Mouse (Mus musculus) liver (tissue): ENCODE data around the gene Pla2g4d.
"Not testable (repeated sequence)": the region's sequence is repeated elsewhere in the genome, so short reads cannot be mapped to it uniquely, and the experiment has no call there.

Experiments used
- DNase-seq: peaks from one replicate; pipeline ENCODE4 v3.0.0-alpha.2; 2020; ENCODE audit warnings: mixed read lengths

The Pla2g4d gene

DNA sequence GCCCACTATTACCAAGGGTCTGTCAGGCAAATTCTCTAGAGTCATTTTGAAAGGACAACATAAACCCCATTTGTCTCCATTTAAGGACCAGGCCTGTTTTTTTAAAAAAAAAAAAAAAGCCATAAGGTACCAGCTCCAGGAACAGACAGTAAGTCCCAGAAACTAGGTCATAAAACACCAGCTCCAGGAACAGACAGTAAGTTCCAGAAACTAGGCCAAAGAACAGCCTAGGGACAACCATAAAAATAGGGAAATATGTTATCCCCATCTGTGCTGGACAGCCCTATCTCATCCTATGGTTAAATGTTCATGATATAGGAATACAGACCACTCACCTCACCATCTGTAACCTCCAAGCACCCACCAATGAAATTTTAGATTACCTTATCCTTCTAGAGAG, 32.7 kb downstream of the Pla2g4d start:
- DNase-seq, result no peak

DNA sequence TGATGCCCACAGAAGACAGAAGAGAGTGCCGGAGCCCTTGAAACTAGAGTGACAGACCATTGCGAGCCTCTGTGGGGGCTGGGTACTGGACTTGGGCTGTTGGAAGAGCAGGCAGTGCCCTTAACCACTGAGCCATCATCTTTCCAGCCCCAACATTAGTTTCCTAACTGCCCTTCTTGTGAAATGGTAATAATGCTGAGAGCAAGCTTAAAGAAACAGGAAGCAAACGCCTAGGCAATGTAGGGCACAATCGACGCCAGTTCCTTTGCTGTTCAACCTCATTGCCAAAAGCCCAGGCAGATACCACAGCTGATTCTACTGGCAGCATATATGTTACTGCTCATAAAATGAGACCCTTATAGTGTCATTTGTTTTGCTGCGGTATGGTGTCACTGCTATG, 36.4 kb downstream of the Pla2g4d start:
- DNase-seq, result no peak

DNA sequence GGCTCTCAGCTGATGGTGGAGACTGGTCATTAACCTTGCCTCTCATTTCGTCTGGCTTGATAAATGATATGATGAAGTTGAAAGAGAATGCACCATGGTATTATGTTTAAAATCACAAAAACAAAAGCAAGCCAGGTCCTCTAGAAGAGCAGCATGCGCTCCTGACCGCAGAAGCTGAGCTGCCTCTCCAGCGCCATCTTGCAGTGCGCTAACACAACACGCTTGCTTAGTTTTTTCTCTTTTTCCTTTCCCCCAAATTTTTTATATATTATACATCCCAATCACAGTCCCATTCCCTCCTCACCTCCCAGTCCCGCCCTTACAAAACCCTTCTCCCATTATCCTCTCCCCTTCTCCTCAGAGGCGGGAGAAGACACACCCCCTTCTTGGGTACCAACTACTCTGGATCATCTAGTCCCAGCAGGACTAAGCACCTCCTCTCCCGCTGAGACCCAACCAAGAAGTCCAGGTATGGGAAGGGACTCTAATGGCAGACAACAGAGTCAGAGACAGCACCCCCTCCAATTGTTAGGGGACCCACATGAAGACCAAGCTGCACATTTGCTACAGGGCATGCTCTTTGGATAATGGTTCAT, 43.5 kb downstream of the Pla2g4d start:
- no peak for DNase-seq

DNA sequence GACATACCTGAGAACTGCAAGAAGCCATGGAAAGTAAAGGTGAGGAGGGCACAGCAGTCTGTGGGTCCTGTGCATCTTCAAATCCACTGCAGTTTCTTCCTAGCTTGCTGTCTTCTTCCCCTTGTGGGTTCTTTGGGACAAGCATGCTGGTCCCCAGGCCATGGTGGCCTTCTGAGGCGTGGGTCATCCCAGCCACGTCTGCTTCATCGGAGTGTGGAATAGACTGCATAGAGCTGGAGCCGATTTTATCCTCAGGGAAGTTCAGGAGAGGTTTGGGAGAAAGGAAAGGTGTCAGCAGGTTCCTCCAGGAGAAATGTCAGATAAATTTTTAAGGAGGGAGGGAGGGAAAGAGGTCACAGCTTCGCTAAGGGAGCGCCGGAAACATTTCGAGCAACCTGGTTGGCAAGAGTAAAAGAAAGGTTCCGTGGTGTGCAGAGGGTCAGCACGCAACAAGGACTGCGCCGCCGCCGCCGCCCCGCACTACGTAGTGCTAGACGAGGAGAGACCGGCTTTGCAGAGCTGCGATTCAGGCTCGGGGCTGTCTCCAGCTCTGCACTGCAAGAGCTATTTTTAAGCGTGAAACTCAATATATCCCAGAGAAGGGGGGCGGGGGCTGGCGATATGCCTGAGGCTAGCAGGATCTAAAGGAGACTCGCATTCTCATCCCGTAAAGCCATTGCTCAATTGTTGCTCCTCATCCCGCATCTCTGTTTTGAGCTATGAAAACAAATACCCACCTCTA, 44.1 kb downstream of the Pla2g4d start, which contains the start of gene Pla2g4e:
Pla2g4e (minus strand) TSS at position 657 of the 742 bp plus-strand sequence.
- DNase-seq, result peak; percentile 17

- no peak for DNase-seq
Measured at GRCm38 (mm10) chr2:120243995-120244394, 45.0 kb downstream of the Pla2g4d start.

GRCm38 (mm10) chr2:120242791-120243467, 46.1 kb downstream of the Pla2g4d start:
- no peak for DNase-seq

- not testable (repeated sequence) for DNase-seq
Measured at GRCm38 (mm10) chr2:120238733-120239132, 50.3 kb downstream of the Pla2g4d start.

DNA sequence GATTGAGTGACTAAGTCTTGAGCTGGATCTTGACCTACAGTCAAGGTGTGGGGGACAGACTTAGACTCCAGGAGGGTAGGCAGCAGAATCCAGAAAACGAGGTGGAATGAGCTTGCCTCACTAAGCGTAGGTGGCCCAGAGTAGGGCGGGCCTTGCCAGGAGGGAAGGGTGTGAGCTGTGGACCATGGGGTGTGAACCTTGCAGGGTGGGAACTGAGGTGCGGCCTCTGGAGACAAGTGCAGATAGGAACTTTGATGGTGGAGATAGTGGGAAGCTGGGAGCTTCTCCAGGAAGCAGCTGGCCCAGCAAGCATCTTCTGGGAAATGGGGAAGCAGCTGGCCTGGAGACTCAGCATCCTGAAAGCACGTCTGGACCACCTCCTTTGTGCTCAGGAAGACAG, 51.2 kb downstream of the Pla2g4d start:
- DNase-seq, result no peak

DNA sequence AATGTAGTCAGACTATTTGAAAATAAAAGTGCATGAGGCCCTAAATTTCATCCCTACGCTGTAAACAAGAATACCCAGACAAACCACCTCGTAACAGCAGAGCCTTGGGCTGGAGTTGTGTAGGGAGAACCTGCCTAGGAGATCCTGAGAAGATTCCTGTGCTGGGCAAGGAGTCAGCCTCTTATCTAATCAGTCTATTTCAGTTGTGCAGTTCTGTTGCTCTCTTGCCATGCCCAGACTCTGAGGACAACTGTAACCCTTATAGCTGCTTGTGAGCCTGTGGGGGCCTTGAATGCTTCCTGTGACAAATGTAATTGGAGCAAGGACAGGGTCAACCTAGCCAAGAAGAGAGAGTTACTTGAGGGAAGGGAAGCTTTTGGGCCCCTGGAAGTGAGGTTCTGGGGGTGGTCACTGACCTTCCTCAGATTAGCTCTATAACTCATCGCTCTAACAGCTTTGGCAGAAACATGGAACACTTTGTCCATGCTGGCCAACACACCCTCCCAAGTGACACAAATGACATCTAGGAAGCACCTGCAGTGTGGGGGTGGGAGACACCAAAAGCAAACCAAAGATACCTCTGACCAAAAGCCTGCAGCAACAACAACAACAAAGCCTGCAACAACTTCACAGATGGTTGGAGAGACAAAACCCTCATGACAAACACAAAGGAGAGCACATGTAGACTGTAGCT, 52.9 kb downstream of the Pla2g4d start:
- DNase-seq, result no peak

GRCm38 (mm10) chr2:120235381-120235780, 53.6 kb downstream of the Pla2g4d start:
- DNase-seq, result no peak

- peak; percentile 24 for DNase-seq
Measured at GRCm38 (mm10) chr2:120231642-120232041, 57.4 kb downstream of the Pla2g4d start.
